Mouse (Mus musculus) heart, adult 2 months (tissue): ENCODE data around the gene Flot1. TPM values are rescaled to one million over a fixed set of nuclear protein-coding genes. Genes with fewer than 3 reads are reported as not detected.
"Not testable (repeated sequence)": the region's sequence is repeated elsewhere in the genome, so short reads cannot be mapped to it uniquely, and the experiment has no call there.

Source experiments
- DNase-seq, 2 experiments: peaks; one replicate each; pipeline ENCODE4 v3.0.0; 2021
- H3K27ac ChIP-seq: fragments of 200-600 bp; 2 replicates; pipeline ENCODE4 v1.8.1; 2022
- H3K27me3 ChIP-seq: fragments of 200-500 bp; 2 replicates; pipeline ENCODE4 v1.6.1; 2012; ENCODE audit warnings: mild to moderate bottlenecking, low read length, inconsistent platforms, mixed read lengths; ENCODE audit not compliant: control insufficient read depth, insufficient read depth
- H3K36me3 ChIP-seq: fragments of 200-500 bp; 2 replicates; pipeline ENCODE4 v1.6.1; 2012; ENCODE audit warnings: low read length, inconsistent platforms; ENCODE audit not compliant: control insufficient read depth, insufficient read depth
- H3K4me1 ChIP-seq: fragments of 200-500 bp; 2 replicates; pipeline ENCODE4 v1.6.1; 2011; ENCODE audit warnings: low read length; ENCODE audit not compliant: control insufficient read depth, insufficient read depth
- H3K4me3 ChIP-seq: fragments of 200-600 bp; 2 replicates; pipeline ENCODE4 v1.8.1; 2022
- H3K79me2 ChIP-seq: fragments of 200-500 bp; replicated peaks from 2 replicates; pipeline ENCODE4 v1.6.1; 2012; ENCODE audit warnings: mild to moderate bottlenecking, inconsistent platforms, low read length, moderate library complexity, mixed read lengths; ENCODE audit not compliant: control insufficient read depth, insufficient read depth
- H3K9ac ChIP-seq: fragments of 200-500 bp; 2 replicates; pipeline ENCODE4 v1.6.1; 2012; ENCODE audit warnings: low read depth, mild to moderate bottlenecking, control low read depth, inconsistent platforms, low read length, mixed read lengths
- CTCF ChIP-seq: fragments of 200-600 bp; IDR thresholded peaks from 2 replicates; pipeline ENCODE4 v1.8.1; 2022; ENCODE audit warnings: antibody characterized with exemption, mild to moderate bottlenecking, moderate library complexity
- EP300 ChIP-seq: fragments of 200-500 bp; IDR thresholded peaks from 2 replicates; pipeline ENCODE4 v1.6.1; 2011; ENCODE audit warnings: low read depth, low read length, control low read depth; ENCODE audit not compliant: insufficient read depth
- POLR2A ChIP-seq: fragments of 200-500 bp; IDR thresholded peaks from 2 replicates; pipeline ENCODE4 v1.6.1; 2011; ENCODE audit warnings: mild to moderate bottlenecking, low read depth, low read length, control low read depth; ENCODE audit not compliant: insufficient read depth
- WGBS: fragments of 180-500 bp; shearing (Covaris S2); methylation state at CpG from one replicate; pipeline ENCODE4 v1.1.7; 2018; 5-methylcytosine and 5-hydroxymethylcytosine counted together
- intact Hi-C: fragments of 180-260 bp; cut with DNase I; formaldehyde crosslinking; loops from one replicate; pipeline ENCODE4 v1.15.1; 2025
- polyA plus RNA-seq: library from polyadenylated mRNA; depleted of rRNA; stranded (reverse); fragments of >200 nt; gene quantifications from 2 replicates; pipeline ENCODE4 v1.2.3, GENCODE M21; 2012
- total RNA-seq, 2 experiments: library from RNA; stranded (reverse); gene quantifications; 2 replicates each; pipeline ENCODE4 v1.2.3; 2021

The Flot1 gene
- total and polyA plus RNA-seq, 3 experiments, result 133 to 148 (median 138) TPM

DNA sequence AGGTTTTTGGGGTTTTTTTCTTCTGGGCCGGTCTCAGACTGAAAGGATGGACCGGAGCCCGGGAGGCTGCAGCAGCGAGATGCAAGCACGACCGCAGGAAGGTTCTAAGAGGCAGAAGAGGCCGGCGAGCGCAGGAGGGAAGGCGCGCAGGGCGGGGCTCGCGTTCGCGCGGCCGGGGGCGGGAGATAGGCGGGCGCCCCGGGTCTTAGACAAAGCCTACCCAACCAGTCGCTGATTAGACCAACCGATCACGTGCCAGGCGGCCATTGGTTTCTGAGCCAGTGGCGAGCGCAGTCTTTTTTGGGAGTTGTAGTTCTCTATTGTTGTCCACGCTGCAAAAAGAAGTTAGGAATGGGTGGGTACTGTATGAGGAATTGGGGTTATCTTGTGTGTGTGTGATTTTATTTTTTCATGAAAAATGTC is 15.1 kb downstream of the Flot1 start, which contains the start of gene Tubb5:
TSS of gene Tubb5 (minus strand) at position 185 of the 423 bp plus-strand sequence.
- Histone ChIP-seq H3K79me2 (no peaks in the 10 kb centered on the region), H3K9ac (peak within 1 kb of the TSS; percentile 89), H3K36me3 (peaks cover 5% of the 10 kb centered on the region; the same call in 1 of the 2 replicates), H3K4me3 (peak within 1 kb of the TSS; percentile 72), H3K27ac (peak within 1 kb of the TSS; percentile 91), H3K27me3 (no peaks in the 10 kb centered on the region), H3K4me1 (peaks cover 12% of the 10 kb centered on the region)
- 1% methylated on average over 29 of the region's 29 CpGs for WGBS
- DNase-seq, result peak; percentile 96 to 98
- intact Hi-C loops, result loop anchor here (2.0 to 10.0 kb wide), 2 partner anchors 79 to 137 kb away; partner anchors contain the start of genes Gnl1, Mrps18b and Ppp1r10
- TF ChIP-seq EP300, result 0 out of 2 replicates have a peak, but pooled peaks have one; percentile 67
- TF ChIP-seq POLR2A, result peak; percentile 97
- no peak for TF ChIP-seq CTCF

DNA sequence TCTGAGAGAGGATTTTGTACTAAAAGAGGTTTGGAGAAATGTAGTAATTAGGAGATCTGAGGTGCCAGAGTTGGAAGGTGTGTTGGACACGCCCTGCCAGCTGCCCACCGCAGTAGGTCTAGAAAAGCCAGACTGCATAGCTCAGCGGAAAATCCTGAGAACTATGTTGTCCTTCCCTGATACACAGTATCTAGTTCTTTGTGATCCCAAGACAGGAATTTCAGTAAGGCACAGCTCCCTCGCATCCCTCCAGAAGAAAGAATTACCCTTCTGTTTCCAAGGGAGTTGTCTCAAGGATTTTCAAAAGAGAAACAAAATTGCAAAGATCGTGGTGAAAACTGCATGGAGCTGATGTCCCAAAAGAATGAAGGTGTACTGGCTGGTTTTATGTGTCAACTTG is 15.5 kb downstream of the Flot1 start:
- Histone ChIP-seq H3K4me1 (peaks cover 12% of the 10 kb centered on the region), H3K36me3 (peaks cover 5% of the 10 kb centered on the region; the same call in 1 of the 2 replicates), H3K4me3 (peak overlapping the region; percentile 18), H3K9ac (no peak overlapping the region), H3K27me3 (no peaks in the 10 kb centered on the region), H3K27ac (peak overlapping the region; percentile 64), H3K79me2 (no peaks in the 10 kb centered on the region)
- TF ChIP-seq CTCF, result no peak
- no peak for TF ChIP-seq POLR2A
- no peak for TF ChIP-seq EP300
- no peak for DNase-seq
- intact Hi-C loops, result loop anchor here (2.0 to 10.0 kb wide), 2 partner anchors 78 to 136 kb away; partner anchors contain the start of genes Gnl1, Mrps18b and Ppp1r10
- 12% methylated on average over 5 of the region's 5 CpGs for WGBS

DNA sequence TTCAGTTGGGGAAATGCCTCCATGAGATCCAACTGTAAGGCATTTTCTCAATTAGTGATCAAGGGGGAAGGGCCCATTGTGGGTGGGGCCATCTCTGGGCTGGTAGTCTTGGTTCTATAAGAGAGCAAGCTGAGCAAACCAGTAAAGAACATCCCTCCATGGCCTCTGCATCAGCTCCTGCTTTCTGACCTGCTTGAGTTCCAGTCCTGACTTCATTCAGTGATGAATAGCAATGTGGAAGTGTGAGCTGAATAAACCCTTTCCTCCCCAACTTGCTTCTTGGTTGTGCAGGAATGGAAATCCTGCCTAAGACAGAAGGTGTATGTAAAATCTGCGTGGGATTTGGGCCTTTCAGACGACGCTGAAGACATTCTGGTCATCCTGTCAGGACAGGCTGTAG is 16.0 kb downstream of the Flot1 start:
- WGBS, result 63% methylated on average over 3 of the region's 3 CpGs
- H3K79me2 ChIP-seq, H3K4me3 ChIP-seq, H3K36me3 ChIP-seq, H3K9ac ChIP-seq, DNase-seq, H3K27me3 ChIP-seq: not testable (repeated sequence)
- peak overlapping the region; percentile 64; the same call in 1 of the 2 replicates for H3K27ac ChIP-seq
- intact Hi-C loops, result loop anchor here (2.0 to 10.0 kb wide), 2 partner anchors 78 to 136 kb away; partner anchors contain the start of genes Gnl1, Mrps18b and Ppp1r10
- peaks cover 12% of the 10 kb centered on the region for H3K4me1 ChIP-seq

DNA sequence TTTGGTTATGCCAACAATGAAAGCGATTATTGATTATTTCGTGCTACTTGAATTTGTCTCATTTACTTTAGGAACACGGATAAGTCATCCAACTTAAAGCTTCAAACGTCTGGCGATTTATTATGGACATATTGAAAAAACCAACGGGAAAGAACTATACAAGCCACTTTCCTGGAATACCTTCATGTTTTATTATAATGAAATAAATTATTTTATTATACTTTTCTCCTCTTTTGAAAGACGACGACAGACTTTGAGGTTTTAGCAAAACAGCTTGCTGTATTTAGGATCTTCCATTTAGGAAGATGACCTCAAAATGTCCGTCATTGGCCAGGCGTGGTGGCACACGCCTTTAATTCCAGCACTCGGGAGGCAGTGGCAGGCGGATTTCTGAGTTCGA is 17.5 kb downstream of the Flot1 start:
- Histone ChIP-seq H3K27me3 (no peaks in the 10 kb centered on the region), H3K4me1 (peaks cover 10% of the 10 kb centered on the region), H3K79me2 (no peaks in the 10 kb centered on the region), H3K4me3 (peak overlapping the region; percentile 49), H3K9ac (no peak overlapping the region), H3K27ac (peak overlapping the region; percentile 69), H3K36me3 (peaks cover 5% of the 10 kb centered on the region; the same call in 1 of the 2 replicates)
- WGBS, result 48% methylated on average over 14 of the region's 14 CpGs
- no peak for TF ChIP-seq EP300
- TF ChIP-seq CTCF, result no peak
- intact Hi-C loops, result no loop called here
- no peak for DNase-seq

DNA sequence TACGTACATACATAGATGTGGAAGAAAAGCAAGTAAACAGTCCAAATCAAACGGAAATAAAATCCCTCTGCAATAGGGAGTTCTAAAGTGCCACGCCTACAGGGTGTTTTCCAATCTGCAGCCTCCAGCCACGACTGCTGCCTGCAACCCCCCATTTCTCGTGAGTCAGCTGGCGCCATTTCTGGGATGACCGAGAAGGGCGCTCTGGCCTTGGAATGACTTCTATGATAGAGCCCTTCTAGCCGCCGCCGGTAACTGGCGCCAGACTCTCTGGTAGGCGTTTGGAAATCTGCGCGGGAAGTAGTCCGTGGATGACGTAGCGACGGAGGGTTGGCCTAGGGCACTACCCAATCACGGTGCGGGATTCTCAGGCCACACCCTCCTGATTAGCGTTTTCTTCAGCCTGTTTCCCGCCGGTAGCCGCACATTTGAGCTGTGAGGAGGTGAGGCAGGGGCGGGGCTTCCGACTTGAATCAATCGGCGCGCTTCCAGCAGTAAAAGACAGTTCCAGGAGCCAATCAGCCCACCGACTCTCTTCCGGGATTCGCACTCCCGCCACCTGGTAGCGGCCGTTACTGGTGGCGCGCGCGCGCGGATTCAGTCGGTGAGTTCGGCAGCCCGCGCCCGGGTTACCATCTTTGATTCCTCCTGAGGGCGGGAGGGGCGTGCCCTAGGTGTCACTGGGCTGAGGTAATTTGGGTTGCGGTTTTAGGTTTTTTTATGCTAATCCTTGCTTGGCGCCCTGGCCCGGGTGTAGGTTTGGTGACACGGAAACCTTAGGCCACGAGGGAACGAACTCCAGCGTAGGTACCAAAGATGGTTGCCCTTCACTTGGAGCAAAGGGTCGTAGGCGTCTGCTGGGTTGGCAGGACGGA is 18.3 kb downstream of the Flot1 start, which contains the start of gene Mdc1:
TSS of gene Mdc1 (plus strand) at position 440 of the 875 bp plus-strand sequence.
- WGBS, result under 1% methylated on average over 59 of the region's 59 CpGs
- Histone ChIP-seq H3K4me1 (peaks cover 8% of the 10 kb centered on the region), H3K9ac (peak within 1 kb of the TSS; percentile 61), H3K27me3 (no peaks in the 10 kb centered on the region), H3K27ac (peak within 1 kb of the TSS; percentile 77), H3K36me3 (peaks cover 2% of the 10 kb centered on the region; the same call in 1 of the 2 replicates), H3K4me3 (peak within 1 kb of the TSS; percentile 72), H3K79me2 (no peaks in the 10 kb centered on the region)
- TF ChIP-seq POLR2A (peak; percentile 83), CTCF (peak; percentile 58), EP300 (0 out of 2 replicates have a peak, but pooled peaks have one; percentile 73)
- intact Hi-C loops, result no loop called here
- DNase-seq, result peak; percentile 97 to 100

DNA sequence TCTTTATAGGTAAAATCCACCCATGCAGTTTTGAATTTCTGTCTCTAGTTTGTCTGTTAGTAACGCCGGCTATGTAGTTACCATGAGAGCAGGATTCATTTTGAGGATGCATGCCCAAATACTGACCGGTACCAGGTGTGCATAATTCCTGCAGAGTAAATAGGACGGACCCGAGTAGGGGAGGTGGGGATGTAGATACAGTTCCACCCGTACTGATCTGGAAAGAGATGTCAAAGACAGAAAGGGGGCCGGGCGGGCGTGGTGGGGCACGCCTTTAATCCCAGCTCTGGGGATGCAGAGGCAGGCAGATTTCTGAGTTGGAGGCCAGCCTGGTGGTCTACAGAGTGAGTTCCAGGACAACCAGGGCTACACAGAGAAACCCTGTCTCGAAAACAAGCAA is 19.0 kb downstream of the Flot1 start:
- Histone ChIP-seq H3K36me3 (no peaks in the 10 kb centered on the region), H3K9ac (peak overlapping the region; percentile 42), H3K4me1 (peaks cover 3% of the 10 kb centered on the region; the same call in 1 of the 2 replicates), H3K4me3 (peak overlapping the region; percentile 72), H3K79me2 (no peaks in the 10 kb centered on the region), H3K27ac (peak overlapping the region; percentile 77), H3K27me3 (no peaks in the 10 kb centered on the region)
- no peak for TF ChIP-seq POLR2A
- 14% methylated on average over 11 of the region's 11 CpGs for WGBS
- DNase-seq, result no peak
- intact Hi-C loops, result no loop called here
